Mouse (Mus musculus) CH12.LX (cell line): Measurements from ENCODE around the gene Usp25. TPM values are rescaled to one million over a fixed set of nuclear protein-coding genes. Genes with fewer than 3 reads are reported as not detected.

Experiments
- DNase-seq: peaks from one replicate; pipeline ENCODE4 v3.0.0-alpha.2; 2013; ENCODE audit errors: extremely low read depth
- H3K27ac ChIP-seq: 2 replicates; pipeline ENCODE4 v1.5.1; 2012; ENCODE audit warnings: low read depth, mild to moderate bottlenecking, control low read depth, moderate library complexity; ENCODE audit not compliant: insufficient read depth
- H3K27me3 ChIP-seq: replicated peaks from 2 replicates; pipeline ENCODE3; 2012; ENCODE audit warnings: inconsistent platforms
- H3K36me3 ChIP-seq, 2 experiments: replicated peaks in 1 of 2; 2 replicates each; pipeline versions ENCODE3 to v1.6.1; 2012; ENCODE audit warnings: inconsistent platforms in 1 of 2, low read length in 1 of 2, mild to moderate bottlenecking in 1 of 2, mixed read lengths in 1 of 2, moderate library complexity in 1 of 2; ENCODE audit not compliant: control insufficient read depth in 1 of 2, insufficient read depth in 1 of 2
- H3K4me1 ChIP-seq, 2 experiments: 2 replicates each; pipeline ENCODE4 v1.6.1; 2012; ENCODE audit warnings: inconsistent platforms in 1 of 2, moderate library complexity in 1 of 2; ENCODE audit not compliant: insufficient read depth in 2 of 2, control insufficient read depth in 1 of 2
- H3K4me2 ChIP-seq: 2 replicates; pipeline ENCODE4 v1.6.1; 2012; ENCODE audit warnings: low read depth, mild to moderate bottlenecking, control low read depth; ENCODE audit not compliant: poor library complexity, insufficient read depth, severe bottlenecking
- H3K4me3 ChIP-seq, 3 experiments: fragments of 150-350 bp in 1 of 3; sonication (generic) in 1 of 3; replicated peaks in 1 of 3; 2 replicates each; pipeline versions ENCODE3 to v1.5.1; 2011 to 2012; ENCODE audit warnings: low read depth in 2 of 3, low read length in 2 of 3, mild to moderate bottlenecking in 2 of 3, moderate library complexity in 2 of 3, control low read depth in 1 of 3, improper control_type of control experiment in 1 of 3, inconsistent platforms in 1 of 3, mixed read lengths in 1 of 3; ENCODE audit not compliant: poor library complexity in 1 of 3
- H3K79me2 ChIP-seq: replicated peaks from 2 replicates; pipeline ENCODE4 v1.6.1; 2012; ENCODE audit warnings: mild to moderate bottlenecking, moderate library complexity; ENCODE audit not compliant: control insufficient read depth, poor library complexity, insufficient read depth, severe bottlenecking; ENCODE audit errors: extremely low read depth
- H3K9ac ChIP-seq: 2 replicates; pipeline ENCODE4 v1.6.1; 2012; ENCODE audit warnings: low read depth, mild to moderate bottlenecking, control low read depth, moderate library complexity; ENCODE audit not compliant: insufficient read depth
- H3K9me3 ChIP-seq: replicated peaks from 2 replicates; pipeline ENCODE3; 2012; ENCODE audit warnings: low read length, inconsistent platforms, mixed read lengths
- CHD2 ChIP-seq: IDR thresholded peaks from 2 replicates; pipeline ENCODE4 v1.6.1; 2011; ENCODE audit warnings: low read length, improper control_type of control experiment
- CTCF ChIP-seq, 2 experiments: IDR thresholded peaks in 1 of 2; conservative IDR thresholded peaks in 1 of 2; 2 replicates each; pipeline ENCODE4 v1.5.1; 2011 to 2012; ENCODE audit warnings: low read depth in 2 of 2, low read length in 2 of 2, improper control_type of control experiment in 1 of 2, inconsistent platforms in 1 of 2, mild to moderate bottlenecking in 1 of 2, moderate library complexity in 1 of 2
- EP300 ChIP-seq: IDR thresholded peaks from 2 replicates; pipeline ENCODE4 v1.6.1; 2011; ENCODE audit warnings: low read length, improper control_type of control experiment
- IRF4 ChIP-seq: IDR thresholded peaks from 2 replicates; pipeline ENCODE4 v1.6.1; 2014; ENCODE audit warnings: low read depth, mild to moderate bottlenecking, inconsistent platforms, low read length, improper control_type of control experiment
- JUN ChIP-seq: IDR thresholded peaks from 2 replicates; pipeline ENCODE4 v1.6.1; 2011; ENCODE audit warnings: low read depth, mild to moderate bottlenecking, low read length, improper control_type of control experiment, moderate library complexity; ENCODE audit not compliant: insufficient read depth
- JUND ChIP-seq: conservative IDR thresholded peaks from 2 replicates; pipeline ENCODE4 v1.6.1; 2011; ENCODE audit warnings: low read depth, low read length, improper control_type of control experiment
- KAT2A ChIP-seq: IDR thresholded peaks from 2 replicates; pipeline ENCODE4 v1.6.1; 2012; ENCODE audit warnings: low read length, improper control_type of control experiment, inconsistent platforms; ENCODE audit not compliant: insufficient replicate concordance
- MAX ChIP-seq: IDR thresholded peaks from 2 replicates; pipeline ENCODE4 v1.6.1; 2011; ENCODE audit warnings: low read length, improper control_type of control experiment
- MEF2A ChIP-seq: IDR thresholded peaks from 2 replicates; pipeline ENCODE4 v1.6.1; 2014; ENCODE audit warnings: low read depth, mild to moderate bottlenecking, inconsistent platforms, low read length, improper control_type of control experiment, borderline replicate concordance
- NRF1 ChIP-seq: IDR thresholded peaks from 2 replicates; pipeline ENCODE4 v1.6.1; 2014; ENCODE audit warnings: low read depth, mild to moderate bottlenecking, inconsistent platforms, low read length, improper control_type of control experiment, moderate library complexity
- PAX5 ChIP-seq: IDR thresholded peaks from 2 replicates; pipeline ENCODE4 v1.6.1; 2012; ENCODE audit warnings: low read length, inconsistent platforms, mixed read lengths
- POLR2A ChIP-seq: IDR thresholded peaks from 2 replicates; pipeline ENCODE4 v1.6.1; 2011; ENCODE audit warnings: low read depth, mild to moderate bottlenecking, improper control_type of control experiment, low read length
- SIN3A ChIP-seq: IDR thresholded peaks from 2 replicates; pipeline ENCODE4 v1.6.1; 2012; ENCODE audit warnings: low read length, improper control_type of control experiment, inconsistent platforms
- SMC3 ChIP-seq: IDR thresholded peaks from 2 replicates; pipeline ENCODE4 v1.6.1; 2011; ENCODE audit warnings: low read depth, low read length, improper control_type of control experiment
- UBTF ChIP-seq: IDR thresholded peaks from 2 replicates; pipeline ENCODE4 v1.6.1; 2012; ENCODE audit warnings: low read depth, mild to moderate bottlenecking, inconsistent platforms, low read length, improper control_type of control experiment, moderate library complexity
- USF2 ChIP-seq: conservative IDR thresholded peaks from 2 replicates; pipeline ENCODE4 v1.6.1; 2011; ENCODE audit warnings: low read depth, low read length, improper control_type of control experiment
- ZKSCAN1 ChIP-seq: IDR thresholded peaks from 2 replicates; pipeline ENCODE4 v1.6.1; 2012; ENCODE audit warnings: low read depth, inconsistent platforms, low read length, improper control_type of control experiment, borderline replicate concordance
- ZMIZ1 ChIP-seq: IDR thresholded peaks from 2 replicates; pipeline ENCODE4 v1.6.1; 2012; ENCODE audit warnings: low read depth, mild to moderate bottlenecking, inconsistent platforms, low read length, improper control_type of control experiment
- ZNF384 ChIP-seq: IDR thresholded peaks from 2 replicates; pipeline ENCODE4 v1.6.1; 2012; ENCODE audit warnings: low read depth, low read length, improper control_type of control experiment, inconsistent platforms
- dilution Hi-C: fragments of 300-500 bp; cut with MboI; formaldehyde crosslinking; loops from 2 replicates; pipeline ENCODE4 v1.14.3; 2020; ENCODE audit warnings: low sequenced_read_pairs; ENCODE audit not compliant: extremely low pct_unique_long_range_greater_than_20kb, extremely low pct_ligation_motif_present
- in situ Hi-C: fragments of 300-500 bp; cut with MboI; formaldehyde crosslinking; loops from 3 replicates; pipeline ENCODE4 v1.14.3; 2019; ENCODE audit warnings: low sequenced_read_pairs, low pct_ligation_motif_present, low pct_unique_long_range_greater_than_20kb, mixed read lengths
- polyA plus RNA-seq: library from polyadenylated mRNA; unstranded; fragments of >175 nt; gene quantifications from 2 replicates; pipeline ENCODE4 v1.2.1, GENCODE M21; 2012; ENCODE audit warnings: low read depth; ENCODE audit not compliant: insufficient read length
- total RNA-seq, 2 experiments: library from RNA; depleted of rRNA; stranded (reverse); fragments of 300-350 nt in 1 of 2; fragments of >200 nt in 1 of 2; gene quantifications; 2 replicates each; pipeline ENCODE4 v1.2.3; 2012 to 2014

The Usp25 gene
- total and polyA plus RNA-seq, 3 experiments = 30.5 to 42.1 (median 32.5) TPM

- TF ChIP-seq POLR2A (no peak), SIN3A (no peak), USF2 (no peak), ZNF384 (no peak), NRF1 (no peak), EP300 (no peak), KAT2A (no peak), MAX (no peak), SMC3 (no peak), ZMIZ1 (no peak), PAX5 (no peak), JUN (no peak), IRF4 (no peak), JUND (no peak), UBTF (no peak)
- TF ChIP-seq, all 38 proteins: peak for 0
- dilution Hi-C loops = no loop called here
- no peak overlapping the region for H3K27ac ChIP-seq
- peaks cover 0 to 6% of the 10 kb centered on the region in 2 experiments; a peak in 1 of 4 replicates for H3K4me1 ChIP-seq
- in situ Hi-C loops = no loop called here
- H3K27me3 ChIP-seq = no peaks in the 10 kb centered on the region
- peaks cover 12 to 50% of the 10 kb centered on the region in 2 experiments for H3K36me3 ChIP-seq
- no peak for DNase-seq
- H3K79me2 ChIP-seq = no peaks in the 10 kb centered on the region
- no peak overlapping the region for H3K4me2 ChIP-seq
- no peaks in the 10 kb centered on the region for H3K9me3 ChIP-seq
- H3K9ac ChIP-seq = no peak overlapping the region
- H3K4me3 ChIP-seq = no peak overlapping the region
These were observed 80.0 kb downstream of the Usp25 start for GRCm38 (mm10) chr16:77093526-77093925.

DNA sequence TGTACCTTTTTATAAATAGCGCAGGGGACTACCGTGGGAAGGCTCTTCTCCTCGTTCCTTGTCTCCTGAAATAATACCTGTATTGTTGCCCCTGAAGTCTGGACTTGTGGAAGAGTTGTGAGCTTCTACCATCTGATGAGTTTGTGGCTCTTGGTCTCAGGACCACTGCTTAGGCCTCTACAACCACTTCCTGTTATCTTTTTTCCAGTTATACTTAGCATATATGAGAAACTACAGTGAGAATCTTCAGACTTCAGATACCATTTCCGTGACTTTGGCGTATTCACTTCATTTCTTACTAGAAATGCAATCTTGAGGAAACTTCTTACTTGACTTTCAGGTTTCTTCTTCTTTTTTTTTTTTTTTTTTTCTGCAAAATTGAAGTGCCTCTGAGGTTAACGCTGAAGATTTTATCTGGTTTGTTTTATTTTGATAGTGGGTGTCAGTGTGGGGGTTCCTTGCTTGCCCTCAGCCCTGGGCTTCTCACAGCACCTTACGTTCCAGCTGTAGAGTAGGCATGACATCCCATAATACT, 81.6 kb downstream of the Usp25 start:
- dilution Hi-C loops = no loop called here
- H3K9me3 ChIP-seq = no peaks in the 10 kb centered on the region
- H3K27me3 ChIP-seq = no peaks in the 10 kb centered on the region
- no peak for DNase-seq
- TF ChIP-seq JUND (no peak), ZKSCAN1 (no peak), POLR2A (no peak), PAX5 (no peak), USF2 (no peak), CTCF (conservative IDR thresholded peaks at IDR 0.05 in 1 of 2, IDR thresholded peaks at IDR 0.05 in 1 of 2; ENCODE audit: low read depth in 2 of 2, low read length in 2 of 2) (no peak), KAT2A (no peak), CHD2 (no peak), MEF2A (no peak), EP300 (no peak)
- TF ChIP-seq, all 38 proteins: peak for 0
- H3K4me3 ChIP-seq = no peak overlapping the region
- peaks cover 12 to 58% of the 10 kb centered on the region in 2 experiments for H3K36me3 ChIP-seq
- in situ Hi-C loops = no loop called here
- H3K79me2 ChIP-seq = no peaks in the 10 kb centered on the region
- H3K4me2 ChIP-seq = no peak overlapping the region
- H3K9ac ChIP-seq = no peak overlapping the region
- peaks cover 0 to 3% of the 10 kb centered on the region in 2 experiments; a peak in 1 of 4 replicates for H3K4me1 ChIP-seq
- H3K27ac ChIP-seq = no peak overlapping the region
